Mouse (Mus musculus): Measurements from ENCODE around the gene Asf1b. TPM values are rescaled to one million over a fixed set of nuclear protein-coding genes. Genes with fewer than 3 reads are reported as not detected.
"Not testable (repeated sequence)": the region's sequence is repeated elsewhere in the genome, so short reads cannot be mapped to it uniquely, and the experiment has no call there.

The Asf1b gene
- polyA plus RNA-seq, 1 experiment = 29.3 TPM

- Histone ChIP-seq H3K36me3 (ENCODE audit: control insufficient read depth, insufficient read depth, low read length, poor library complexity, severe bottlenecking) (peaks cover 18% of the 10 kb centered on the region), H3K27ac (ENCODE audit: insufficient read depth, low read length) (no peak overlapping the region), H3K4me3 (ENCODE audit: low read depth, low read length) (peak overlapping the region; percentile 15; the same call in 1 of the 2 replicates), H3K9me3 (replicated peaks; ENCODE audit: control insufficient read depth, insufficient read depth, low read length, poor library complexity, severe bottlenecking) (no peaks in the 10 kb centered on the region), H3K4me1 (ENCODE audit: control insufficient read depth, insufficient read depth, low read length) (peaks cover 7% of the 10 kb centered on the region), H3K9ac (ENCODE audit: low read depth, poor library complexity, severe bottlenecking) (no peak overlapping the region), H3K27me3 (ENCODE audit: control insufficient read depth, insufficient read depth, low read length, poor library complexity, severe bottlenecking) (no peaks in the 10 kb centered on the region)
- TF ChIP-seq EP300 (IDR thresholded peaks at IDR 0.05; ENCODE audit: insufficient read depth, low read depth, low read length) (no peak), CTCF (IDR thresholded peaks at IDR 0.05; ENCODE audit: low read depth, low read length) (no peak), POLR2A (IDR thresholded peaks at IDR 0.05; ENCODE audit: insufficient read depth, low read length) (no peak)
Measured at GRCm38 (mm10) chr8:84002957-84003611, 47.8 kb downstream of the Asf1b start.

- Histone ChIP-seq H3K27me3 (ENCODE audit: control insufficient read depth, insufficient read depth, low read length, poor library complexity, severe bottlenecking) (no peaks in the 10 kb centered on the region), H3K4me3 (ENCODE audit: low read depth, low read length) (peak overlapping the region; percentile 93), H3K4me1 (ENCODE audit: control insufficient read depth, insufficient read depth, low read length) (peaks cover 7% of the 10 kb centered on the region), H3K36me3 (ENCODE audit: control insufficient read depth, insufficient read depth, low read length, poor library complexity, severe bottlenecking) (peaks cover 18% of the 10 kb centered on the region), H3K27ac (ENCODE audit: insufficient read depth, low read length) (no peak overlapping the region; the same call in 1 of the 2 replicates), H3K9me3 (replicated peaks; ENCODE audit: control insufficient read depth, insufficient read depth, low read length, poor library complexity, severe bottlenecking) (no peaks in the 10 kb centered on the region), H3K9ac (ENCODE audit: low read depth, poor library complexity, severe bottlenecking) (peak overlapping the region; percentile 88)
- no peak for TF ChIP-seq CTCF (IDR thresholded peaks at IDR 0.05; ENCODE audit: low read depth, low read length)
- no peak for TF ChIP-seq EP300 (IDR thresholded peaks at IDR 0.05; ENCODE audit: insufficient read depth, low read depth, low read length)
- TF ChIP-seq POLR2A (IDR thresholded peaks at IDR 0.05; ENCODE audit: insufficient read depth, low read length) = no peak
Measured at GRCm38 (mm10) chr8:84003612-84004246, 48.4 kb downstream of the Asf1b start.

- H3K27me3 ChIP-seq (ENCODE audit: control insufficient read depth, insufficient read depth, low read length, poor library complexity, severe bottlenecking) = no peaks in the 10 kb centered on the region
- H3K27ac ChIP-seq (ENCODE audit: insufficient read depth, low read length) = peak overlapping the region; percentile 62
- no peaks in the 10 kb centered on the region for H3K9me3 ChIP-seq (replicated peaks; ENCODE audit: control insufficient read depth, insufficient read depth, low read length, poor library complexity, severe bottlenecking)
- TF ChIP-seq POLR2A (IDR thresholded peaks at IDR 0.05; ENCODE audit: insufficient read depth, low read length) = peak; percentile 19
- no peak for TF ChIP-seq CTCF (IDR thresholded peaks at IDR 0.05; ENCODE audit: low read depth, low read length)
- H3K4me3 ChIP-seq (ENCODE audit: low read depth, low read length) = peak overlapping the region; percentile 93
- H3K4me1 ChIP-seq (ENCODE audit: control insufficient read depth, insufficient read depth, low read length) = peaks cover under 1% of the 10 kb centered on the region
- H3K36me3 ChIP-seq (ENCODE audit: control insufficient read depth, insufficient read depth, low read length, poor library complexity, severe bottlenecking) = peaks cover 13% of the 10 kb centered on the region
- H3K9ac ChIP-seq (ENCODE audit: low read depth, poor library complexity, severe bottlenecking) = peak overlapping the region; percentile 88
Measured at GRCm38 (mm10) chr8:84004533-84005201, 49.4 kb downstream of the Asf1b start.

GRCm38 (mm10) chr8:84005502-84005901 is 50.2 kb downstream of the Asf1b start:
- not testable (repeated sequence) for H3K4me1 ChIP-seq (ENCODE audit: control insufficient read depth, insufficient read depth, low read length); H3K27ac ChIP-seq (ENCODE audit: insufficient read depth, low read length); H3K9me3 ChIP-seq (replicated peaks; ENCODE audit: control insufficient read depth, insufficient read depth, low read length, poor library complexity, severe bottlenecking); H3K9ac ChIP-seq (ENCODE audit: low read depth, poor library complexity, severe bottlenecking); H3K36me3 ChIP-seq (ENCODE audit: control insufficient read depth, insufficient read depth, low read length, poor library complexity, severe bottlenecking); H3K27me3 ChIP-seq (ENCODE audit: control insufficient read depth, insufficient read depth, low read length, poor library complexity, severe bottlenecking); H3K4me3 ChIP-seq (ENCODE audit: low read depth, low read length)

- H3K9ac ChIP-seq (ENCODE audit: low read depth, poor library complexity, severe bottlenecking) = no peak overlapping the region
Measured at GRCm38 (mm10) chr8:84008362-84008761, 53.1 kb downstream of the Asf1b start.

GRCm38 (mm10) chr8:84009876-84010275 is 54.6 kb downstream of the Asf1b start:
- Histone ChIP-seq H3K4me3 (ENCODE audit: low read depth, low read length) (no peak overlapping the region), H3K9ac (ENCODE audit: low read depth, poor library complexity, severe bottlenecking) (peak overlapping the region; percentile 94; the same call in 1 of the 2 replicates), H3K4me1 (ENCODE audit: control insufficient read depth, insufficient read depth, low read length) (no peaks in the 10 kb centered on the region), H3K27me3 (ENCODE audit: control insufficient read depth, insufficient read depth, low read length, poor library complexity, severe bottlenecking) (0 out of 2 replicates have a peak, but pooled peaks cover 5% of the 10 kb centered on the region), H3K9me3 (replicated peaks; ENCODE audit: control insufficient read depth, insufficient read depth, low read length, poor library complexity, severe bottlenecking) (no peaks in the 10 kb centered on the region), H3K27ac (ENCODE audit: insufficient read depth, low read length) (no peak overlapping the region), H3K36me3 (ENCODE audit: control insufficient read depth, insufficient read depth, low read length, poor library complexity, severe bottlenecking) (no peaks in the 10 kb centered on the region)
- TF ChIP-seq POLR2A (IDR thresholded peaks at IDR 0.05; ENCODE audit: insufficient read depth, low read length) (no peak), CTCF (IDR thresholded peaks at IDR 0.05; ENCODE audit: low read depth, low read length) (peak; percentile 97)

More at GRCm38 (mm10) chr8:84008362-84008761, 53.1 kb downstream of the Asf1b start:
- H3K27me3 ChIP-seq (ENCODE audit: control insufficient read depth, insufficient read depth, low read length, poor library complexity, severe bottlenecking) = 0 out of 2 replicates have a peak, but pooled peaks cover 5% of the 10 kb centered on the region
- no peaks in the 10 kb centered on the region for H3K36me3 ChIP-seq (ENCODE audit: control insufficient read depth, insufficient read depth, low read length, poor library complexity, severe bottlenecking)
- peak overlapping the region; percentile 18; the same call in 1 of the 2 replicates for H3K27ac ChIP-seq (ENCODE audit: insufficient read depth, low read length)
- no peak overlapping the region for H3K4me3 ChIP-seq (ENCODE audit: low read depth, low read length)
- no peaks in the 10 kb centered on the region for H3K9me3 ChIP-seq (replicated peaks; ENCODE audit: control insufficient read depth, insufficient read depth, low read length, poor library complexity, severe bottlenecking)
- no peaks in the 10 kb centered on the region for H3K4me1 ChIP-seq (ENCODE audit: control insufficient read depth, insufficient read depth, low read length)
- TF ChIP-seq CTCF (IDR thresholded peaks at IDR 0.05; ENCODE audit: low read depth, low read length) (peak; percentile 81), EP300 (IDR thresholded peaks at IDR 0.05; ENCODE audit: insufficient read depth, low read depth, low read length) (peak; percentile 93), POLR2A (IDR thresholded peaks at IDR 0.05; ENCODE audit: insufficient read depth, low read length) (no peak)

Data from ES-Bruce4 (cell line).